Mouse (Mus musculus) midbrain, embryonic 14.5 days (tissue): Measurements from ENCODE around the gene Gm13695. TPM values are rescaled to one million over a fixed set of nuclear protein-coding genes. Genes with fewer than 3 reads are reported as not detected.
A peak's percentile ranks its signal among the peaks of the same experiment; 100 is the strongest.
"Not testable (repeated sequence)": the region's sequence is repeated elsewhere in the genome, so short reads cannot be mapped to it uniquely, and the experiment has no call there.

Experiments
- ATAC-seq: fragments of 200-750 bp; cut with Nextera tagmentation; 2 replicates; pipeline ENCODE4 v1.8.0; 2017; ENCODE audit warnings: moderate number of reproducible peaks, moderate library complexity; ENCODE audit not compliant: low FRiP score, low TSS enrichment
- DNase-seq: peaks from one replicate; pipeline ENCODE4 v3.0.0-alpha.2; 2015
- H3K27ac ChIP-seq: fragments of 300-500 bp; sonication (generic); replicated peaks from 2 replicates; pipeline ENCODE4 v1.5.1; 2014; ENCODE audit warnings: mild to moderate bottlenecking, low read depth, low read length, moderate library complexity
- H3K27me3 ChIP-seq: fragments of 300-500 bp; sonication (generic); 2 replicates; pipeline ENCODE4 v1.6.1; 2014; ENCODE audit warnings: low read length, control low read depth, mixed read lengths; ENCODE audit not compliant: control insufficient read depth, insufficient read depth
- H3K36me3 ChIP-seq: fragments of 300-500 bp; sonication (generic); 2 replicates; pipeline ENCODE4 v1.6.1; 2014; ENCODE audit warnings: low read length, control low read depth; ENCODE audit not compliant: control insufficient read depth, insufficient read depth
- H3K4me1 ChIP-seq: fragments of 300-500 bp; sonication (generic); 2 replicates; pipeline ENCODE4 v1.6.1; 2014; ENCODE audit warnings: mild to moderate bottlenecking, antibody characterized with exemption, low read length, control low read depth; ENCODE audit not compliant: control insufficient read depth, insufficient read depth
- H3K4me2 ChIP-seq: fragments of 300-500 bp; sonication (generic); 2 replicates; pipeline ENCODE4 v1.6.1; 2014; ENCODE audit warnings: mild to moderate bottlenecking, low read length, moderate library complexity
- H3K4me3 ChIP-seq: fragments of 300-500 bp; sonication (generic); replicated peaks from 2 replicates; pipeline ENCODE4 v1.5.1; 2014; ENCODE audit warnings: low read depth, low read length
- H3K9ac ChIP-seq: fragments of 300-500 bp; sonication (generic); replicated peaks from 2 replicates; pipeline ENCODE4 v1.6.1; 2014; ENCODE audit warnings: mild to moderate bottlenecking, low read length, moderate library complexity
- H3K9me3 ChIP-seq: fragments of 300-500 bp; sonication (generic); 2 replicates; pipeline ENCODE4 v1.6.1; 2016; ENCODE audit warnings: low read length, control low read depth, mixed read lengths; ENCODE audit not compliant: control insufficient read depth
- WGBS: fragments of 180-500 bp; shearing (Covaris S2); extraction: QIAGEN DNeasy Blood & Tissue Kit; methylation state at CpG from one replicate; pipeline ENCODE4 v1.1.7; 2014; 5-methylcytosine and 5-hydroxymethylcytosine counted together
- polyA plus RNA-seq: library from polyadenylated mRNA; unstranded; fragments of >200 nt; fragmentation: Nextera tagmentation; extraction: Ambion mirVana; gene quantifications from 2 replicates; pipeline ENCODE4 v1.2.1, GENCODE M21; 2014

Gene Gm13695
- not detected in 2 replicates for polyA plus RNA-seq

GRCm38 (mm10) chr2:83967013-83967412 is at the start of gene Gm13695:
Gene Gm13695, plus strand, starts transcription at chr2:83967313.
- WGBS, result no CpG with 5 or more reads among the region's 6 CpGs
- not testable (repeated sequence) for H3K9me3 ChIP-seq, H3K9ac ChIP-seq, H3K4me3 ChIP-seq, H3K4me1 ChIP-seq, H3K27me3 ChIP-seq, H3K27ac ChIP-seq, H3K36me3 ChIP-seq, DNase-seq, ATAC-seq, H3K4me2 ChIP-seq

GRCm38 (mm10) chr2:83929478-83930088 is 37.5 kb upstream of the Gm13695 start:
- 38% methylated on average over 2 of the region's 2 CpGs for WGBS
- ATAC-seq, result no peak

GRCm38 (mm10) chr2:83940931-83941361 is 26.2 kb upstream of the Gm13695 start, which contains the start of gene Zswim2:
Gene Zswim2, minus strand, starts transcription at chr2:83941228.
- under 1% methylated on average over 20 of the region's 20 CpGs for WGBS
- peak within 1 kb of the TSS; percentile 31; the same call in 1 of the 2 replicates for H3K9ac ChIP-seq

More at GRCm38 (mm10) chr2:83929478-83930088, 37.5 kb upstream of the Gm13695 start:
- no peak overlapping the region for H3K4me2 ChIP-seq
- no peak overlapping the region for H3K4me3 ChIP-seq
- no peak overlapping the region for H3K9ac ChIP-seq
- H3K27ac ChIP-seq, result no peak overlapping the region
- H3K4me1 ChIP-seq, result no peaks in the 10 kb centered on the region
- H3K36me3 ChIP-seq, result no peaks in the 10 kb centered on the region
- no peak for DNase-seq
- H3K9me3 ChIP-seq, result no peaks in the 10 kb centered on the region
- H3K27me3 ChIP-seq, result no peaks in the 10 kb centered on the region

GRCm38 (mm10) chr2:83941378-83941777 is 25.7 kb upstream of the Gm13695 start:
- Histone ChIP-seq H3K9me3 (no peaks in the 10 kb centered on the region), H3K36me3 (no peaks in the 10 kb centered on the region), H3K27me3 (no peaks in the 10 kb centered on the region), H3K4me1 (peaks cover 10% of the 10 kb centered on the region; the same call in 1 of the 2 replicates), H3K27ac (peak overlapping the region; percentile 49), H3K9ac (no peak overlapping the region), H3K4me3 (peak overlapping the region; percentile 31), H3K4me2 (peak overlapping the region; percentile 61)
- no peak for DNase-seq
- 35% methylated on average over 3 of the region's 3 CpGs for WGBS
- ATAC-seq, result peak; percentile 46; the same call in 1 of the 2 replicates

More at GRCm38 (mm10) chr2:83940931-83941361, 26.2 kb upstream of the Gm13695 start, which contains the start of gene Zswim2:
- H3K36me3 ChIP-seq, result no peaks in the 10 kb centered on the region
- DNase-seq (peak; percentile 94), ATAC-seq (peak; percentile 94)
- H3K27me3 ChIP-seq, result no peaks in the 10 kb centered on the region
- H3K27ac ChIP-seq, result peak within 1 kb of the TSS; percentile 49
- peaks cover 10% of the 10 kb centered on the region; the same call in 1 of the 2 replicates for H3K4me1 ChIP-seq
- peak within 1 kb of the TSS; percentile 31 for H3K4me3 ChIP-seq
- peak within 1 kb of the TSS; percentile 61 for H3K4me2 ChIP-seq
- H3K9me3 ChIP-seq, result no peaks in the 10 kb centered on the region

GRCm38 (mm10) chr2:83941792-83942191 is 25.3 kb upstream of the Gm13695 start:
- Histone ChIP-seq H3K27ac (no peak overlapping the region), H3K4me3 (no peak overlapping the region), H3K9me3 (no peaks in the 10 kb centered on the region), H3K4me2 (no peak overlapping the region), H3K27me3 (no peaks in the 10 kb centered on the region), H3K9ac (no peak overlapping the region), H3K4me1 (peaks cover 10% of the 10 kb centered on the region; the same call in 1 of the 2 replicates), H3K36me3 (no peaks in the 10 kb centered on the region)
- 83% methylated on average over 4 of the region's 4 CpGs for WGBS
- ATAC-seq (no peak), DNase-seq (no peak)

GRCm38 (mm10) chr2:83955393-83955792 is 11.7 kb upstream of the Gm13695 start, which contains the start of gene Gm13698:
Gene Gm13698, plus strand, starts transcription at chr2:83955693.
- not testable (repeated sequence) for H3K9ac ChIP-seq, H3K4me1 ChIP-seq, H3K9me3 ChIP-seq, H3K27me3 ChIP-seq, H3K4me3 ChIP-seq, H3K27ac ChIP-seq, H3K4me2 ChIP-seq, ATAC-seq, DNase-seq, H3K36me3 ChIP-seq
- WGBS, result no CpG with 5 or more reads among the region's 6 CpGs

- not testable (repeated sequence) for H3K27me3 ChIP-seq, H3K4me3 ChIP-seq, DNase-seq, ATAC-seq, H3K36me3 ChIP-seq, H3K4me2 ChIP-seq, H3K27ac ChIP-seq, H3K4me1 ChIP-seq, H3K9ac ChIP-seq, H3K9me3 ChIP-seq
- WGBS, result no CpG with 5 or more reads among the region's 6 CpGs
Observed at GRCm38 (mm10) chr2:83961203-83961602, 5.9 kb upstream of the Gm13695 start, which contains the start of gene Gm13693. Gene Gm13693, plus strand, starts transcription at chr2:83961503.

- not testable (repeated sequence) for H3K4me2 ChIP-seq, H3K9me3 ChIP-seq, DNase-seq, H3K4me1 ChIP-seq, H3K36me3 ChIP-seq, H3K4me3 ChIP-seq, H3K9ac ChIP-seq, H3K27ac ChIP-seq, H3K27me3 ChIP-seq, ATAC-seq
- no CpG with 5 or more reads among the region's 6 CpGs for WGBS
Observed at GRCm38 (mm10) chr2:83972823-83973222, 5.7 kb downstream of the Gm13695 start, which contains the start of gene Gm13696. Gene Gm13696, plus strand, starts transcription at chr2:83973123.

- not testable (repeated sequence) for H3K27ac ChIP-seq, H3K4me2 ChIP-seq, H3K4me3 ChIP-seq, H3K9ac ChIP-seq, H3K4me1 ChIP-seq, H3K27me3 ChIP-seq, H3K9me3 ChIP-seq, DNase-seq, ATAC-seq, H3K36me3 ChIP-seq
- WGBS, result no CpG with 5 or more reads among the region's 6 CpGs
Observed at GRCm38 (mm10) chr2:83978633-83979032, 11.5 kb downstream of the Gm13695 start, which contains the start of gene Gm13694. Gene Gm13694, plus strand, starts transcription at chr2:83978933.
